27 mouse cellular contexts compared by ENCODE assay signal in the genomic region with DNA sequence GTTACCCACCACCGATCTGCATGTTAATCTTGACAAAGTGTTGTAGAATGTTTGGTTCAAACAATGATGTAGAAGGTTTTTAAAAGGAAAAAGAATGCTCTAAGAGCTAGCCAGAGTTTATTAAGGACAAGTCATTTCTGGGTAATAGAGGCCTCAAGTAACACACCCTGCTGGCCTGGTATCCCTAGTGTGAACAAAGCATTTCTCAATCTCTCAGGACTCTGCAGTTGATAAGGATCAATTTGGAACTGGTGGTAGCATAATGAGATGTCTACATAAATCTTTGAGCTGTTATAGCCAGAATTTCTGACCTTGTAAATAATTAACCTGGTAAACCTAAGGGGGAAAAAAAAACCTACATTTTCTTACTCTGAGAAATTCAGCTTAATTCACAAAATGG.
"Had no signal": no experiment of that assay in that cellular context is flagged by ENCODE, and none has a peak within 500 bp of the region (broad histone marks: within the 10 kb centered on the region; RNA-seq: fewer than 3 reads in every experiment).

No protein-coding gene starts in this region.

- H3K27ac ChIP-seq: heart, embryonic 10.5 days; hindbrain, embryonic 10.5 days; hindbrain, embryonic 12.5 days; hindbrain, embryonic 14.5 days; intestine, embryonic 15.5 days; layer of hippocampus, adult 2 months; limb, embryonic 10.5 days; limb, embryonic 12.5 days; liver, embryonic 13.5 days; liver, embryonic 15.5 days had no signal

- H3K4me1 ChIP-seq: heart, embryonic 12.5 days; intestine, embryonic 15.5 days; limb, embryonic 10.5 days; liver, embryonic 13.5 days; liver, embryonic 15.5 days had no signal

- H3K4me2 ChIP-seq: heart, embryonic 12.5 days; hindbrain, embryonic 12.5 days; hindbrain, embryonic 14.5 days; intestine, embryonic 15.5 days; kidney, embryonic 15.5 days; limb, embryonic 12.5 days; liver, embryonic 13.5 days; liver, embryonic 15.5 days had no signal

- DNase-seq: gastrocnemius, postnatal 14 days; gastrocnemius, postnatal 36 days; heart, adult 18-20 months; heart, postnatal 10 days; heart, postnatal 4 days; kidney, adult 18-20 months; kidney, adult 8-10 months; kidney, postnatal 10 days; kidney, postnatal 25 days; kidney, postnatal 4 days; liver; liver, embryonic 13.5 days; liver, postnatal 0 days had no signal

- H3K9ac ChIP-seq: heart, embryonic 12.5 days; hindbrain, embryonic 12.5 days; hindbrain, embryonic 14.5 days; intestine, embryonic 15.5 days; kidney, embryonic 15.5 days; limb, embryonic 12.5 days; liver, embryonic 13.5 days; liver, embryonic 15.5 days; liver, postnatal 0 days had no signal

- H3K9me3 ChIP-seq: heart, embryonic 10.5 days; heart, embryonic 12.5 days; hindbrain, embryonic 10.5 days; hindbrain, embryonic 12.5 days; intestine, embryonic 15.5 days; kidney, embryonic 15.5 days; limb, embryonic 10.5 days; limb, embryonic 12.5 days; liver, embryonic 13.5 days; liver, embryonic 15.5 days had no signal

- ATAC-seq: hindbrain, embryonic 16.5 days; inflammation-experienced regulatory T-cells, adult 6 months; intestine, embryonic 15.5 days; intestine, postnatal 0 days; liver, postnatal 0 days had no signal

- H3K4me3 ChIP-seq: heart, embryonic 10.5 days; heart, embryonic 12.5 days; hindbrain, embryonic 10.5 days; hindbrain, embryonic 12.5 days; intestine, embryonic 15.5 days; kidney, embryonic 15.5 days; layer of hippocampus, adult 2 months; limb, embryonic 10.5 days; limb, embryonic 12.5 days; liver, embryonic 13.5 days; liver, embryonic 15.5 days had no signal

- H3K27me3 ChIP-seq: heart, embryonic 12.5 days; hindbrain, embryonic 12.5 days; intestine, embryonic 15.5 days; kidney, embryonic 15.5 days; limb, embryonic 12.5 days; liver, embryonic 13.5 days; liver, embryonic 15.5 days had no signal

- H3K36me3 ChIP-seq: hindbrain, embryonic 10.5 days; hindbrain, embryonic 12.5 days; intestine, embryonic 15.5 days; liver, embryonic 13.5 days; liver, embryonic 15.5 days had no signal
